Mouse (Mus musculus) erythroblast, embryonic 14.5 days (primary cell): ENCODE results near the gene Ptprd.

Experiments used
- GATA1 ChIP-seq: IDR thresholded peaks from 2 replicates; pipeline ENCODE4 v1.6.1; 2012; ENCODE audit warnings: low read length, inconsistent platforms, mixed read lengths
- TAL1 ChIP-seq: IDR thresholded peaks from 3 replicates; pipeline ENCODE4 v1.6.1; 2012; ENCODE audit warnings: low read length, inconsistent platforms, mixed read lengths

GRCm38 (mm10) chr4:77238144-77238543, 973.6 kb downstream of the Ptprd start:
- TF ChIP-seq TAL1 (no peak), GATA1 (no peak)
